Comparison of ENCODE assay signal across 40 mouse cellular contexts in the genomic region with DNA sequence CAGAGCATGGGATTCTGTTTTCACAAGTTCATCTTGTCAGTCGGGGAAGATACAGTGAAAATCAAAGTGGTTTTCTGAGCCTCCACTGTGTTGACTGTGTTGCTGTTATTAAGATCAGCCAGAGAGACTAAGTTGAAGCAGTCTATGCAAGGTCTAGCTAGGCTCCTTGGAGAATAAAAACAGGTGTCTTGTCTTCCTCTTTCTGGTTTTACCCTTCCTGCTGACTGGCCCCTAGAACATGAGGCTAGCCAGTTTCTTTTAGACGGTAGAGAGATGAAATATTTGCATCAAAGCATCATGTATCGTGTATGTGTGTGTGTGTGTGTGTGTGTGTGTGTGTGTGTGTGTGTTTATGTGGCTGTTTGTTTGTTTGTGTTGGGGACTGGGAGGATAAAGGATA. TPM values are rescaled to one million over a fixed set of nuclear protein-coding genes. Genes with fewer than 3 reads are reported as not detected.
"Had no signal": no experiment of that assay in that cellular context is flagged by ENCODE, and none has a peak within 500 bp of the region (broad histone marks: within the 10 kb centered on the region; RNA-seq: fewer than 3 reads in every experiment).

No protein-coding gene starts in this region.

- H3K27ac ChIP-seq: gastrocnemius, adult 2 months; heart, adult 2 months; heart, embryonic 13.5 days; heart, embryonic 15.5 days; hindbrain, embryonic 13.5 days; hindbrain, embryonic 15.5 days; hindbrain, postnatal 0 days; layer of hippocampus, adult 2 months; left cerebral cortex, adult 2 months; limb, embryonic 10.5 days; limb, embryonic 12.5 days; liver, embryonic 13.5 days; liver, embryonic 15.5 days had no signal

- ATAC-seq: hindbrain, postnatal 0 days; intestine, embryonic 16.5 days; liver, postnatal 0 days had no signal

- H3K9me3 ChIP-seq: heart, embryonic 13.5 days; heart, embryonic 15.5 days; hindbrain, embryonic 13.5 days; hindbrain, embryonic 15.5 days; limb, embryonic 10.5 days; limb, embryonic 12.5 days; liver, embryonic 13.5 days; liver, embryonic 15.5 days had no signal

- H3K4me3 ChIP-seq: gastrocnemius, adult 2 months; heart, adult 2 months; heart, embryonic 13.5 days; heart, embryonic 15.5 days; hindbrain, embryonic 13.5 days; hindbrain, embryonic 15.5 days; layer of hippocampus, adult 2 months; left cerebral cortex, adult 2 months; limb, embryonic 10.5 days; limb, embryonic 12.5 days; liver, embryonic 13.5 days; liver, embryonic 15.5 days had no signal

- H3K4me2 ChIP-seq: heart, embryonic 11.5 days; heart, embryonic 13.5 days; heart, embryonic 15.5 days; hindbrain, embryonic 13.5 days; hindbrain, embryonic 15.5 days; limb, embryonic 12.5 days; liver, embryonic 11.5 days; liver, embryonic 13.5 days; liver, embryonic 15.5 days had no signal

- DNase-seq: gastrocnemius, adult 2 months; gastrocnemius, postnatal 10 days; gastrocnemius, postnatal 25 days; heart, adult 11 months; heart, adult 2 months; heart, postnatal 14 days; heart, postnatal 36 days; kidney, adult 11 months; kidney, adult 8-10 months; kidney, postnatal 10 days; kidney, postnatal 25 days; kidney, postnatal 4 days; liver; liver, embryonic 13.5 days; liver, postnatal 0 days had no signal

- H3K4me1 ChIP-seq: heart, embryonic 13.5 days; heart, embryonic 15.5 days; hindbrain, embryonic 15.5 days; limb, embryonic 10.5 days; limb, embryonic 12.5 days; liver, embryonic 13.5 days; liver, embryonic 15.5 days had no signal

- H3K36me3 ChIP-seq: heart, embryonic 13.5 days; heart, embryonic 15.5 days; hindbrain, embryonic 13.5 days; hindbrain, embryonic 15.5 days; limb, embryonic 10.5 days; limb, embryonic 12.5 days; liver, embryonic 13.5 days; liver, embryonic 15.5 days had no signal

- H3K27me3 ChIP-seq: heart, embryonic 13.5 days; heart, embryonic 15.5 days; hindbrain, embryonic 13.5 days; hindbrain, embryonic 15.5 days; limb, embryonic 12.5 days; liver, embryonic 13.5 days; liver, embryonic 15.5 days had no signal

- H3K9ac ChIP-seq: heart, embryonic 13.5 days; heart, embryonic 15.5 days; hindbrain, embryonic 13.5 days; hindbrain, embryonic 15.5 days; limb, embryonic 12.5 days; liver, embryonic 13.5 days; liver, embryonic 15.5 days; liver, postnatal 0 days had no signal

RNA-seq across cellular contexts. Expression of gene 4931428L18Rik, which starts 16.7 kb away (rescaled TPM):
- total RNA-seq: gastrocnemius, adult 2 months; gastrocnemius, postnatal 10 days; gastrocnemius, postnatal 25 days; heart, adult 2 months; heart, postnatal 14 days; hindbrain, postnatal 0 days; layer of hippocampus, adult 2 months; layer of hippocampus, postnatal 10 days; layer of hippocampus, postnatal 25 days; left cerebral cortex, adult 2 months; left cerebral cortex, postnatal 14 days; left cerebral cortex, postnatal 36 days had no signal
- polyA plus RNA-seq: heart, embryonic 11.5 days; heart, embryonic 13.5 days; heart, embryonic 15.5 days; hindbrain, embryonic 11.5 days; hindbrain, embryonic 13.5 days; hindbrain, embryonic 15.5 days; hindbrain, postnatal 0 days; intestine, embryonic 14.5 days; intestine, embryonic 16.5 days; kidney, embryonic 14.5 days; kidney, embryonic 16.5 days; limb, embryonic 10.5 days; limb, embryonic 12.5 days; limb, embryonic 14.5 days; liver, embryonic 11.5 days; liver, embryonic 13.5 days; liver, embryonic 15.5 days had no signal

RNA-seq across cellular contexts. Expression of gene Pih1d3, which starts 16.9 kb away (rescaled TPM):
- total RNA-seq: gastrocnemius, adult 2 months; gastrocnemius, postnatal 10 days; gastrocnemius, postnatal 25 days; heart, adult 2 months; heart, postnatal 14 days; heart, postnatal 36 days; hematopoietic stem cell, adult 5-6 weeks; hindbrain, postnatal 0 days; layer of hippocampus, adult 2 months; layer of hippocampus, postnatal 10 days; layer of hippocampus, postnatal 25 days; left cerebral cortex, adult 2 months; left cerebral cortex, postnatal 14 days; left cerebral cortex, postnatal 36 days had no signal
- polyA plus RNA-seq: gonadal fat pad, adult 2 months; heart, adult 2 months; heart, embryonic 11.5 days; heart, embryonic 13.5 days; heart, embryonic 15.5 days; heart, postnatal 0 days; hindbrain, embryonic 11.5 days; hindbrain, embryonic 13.5 days; hindbrain, embryonic 15.5 days; hindbrain, postnatal 0 days; intestine, embryonic 14.5 days; intestine, embryonic 16.5 days; kidney, embryonic 14.5 days; kidney, embryonic 16.5 days; limb, embryonic 10.5 days; limb, embryonic 12.5 days; limb, embryonic 14.5 days; liver, embryonic 11.5 days; liver, embryonic 13.5 days; liver, embryonic 15.5 days; liver, postnatal 0 days had no signal

RNA-seq across cellular contexts. Expression of gene Lgsn, which starts 29.6 kb away (rescaled TPM):
- total RNA-seq: gastrocnemius, adult 2 months; gastrocnemius, postnatal 10 days; gastrocnemius, postnatal 25 days; heart, adult 2 months; heart, postnatal 14 days; heart, postnatal 36 days; hematopoietic stem cell, adult 5-6 weeks; hindbrain, postnatal 0 days; layer of hippocampus, adult 2 months; layer of hippocampus, postnatal 10 days; layer of hippocampus, postnatal 25 days; left cerebral cortex, adult 2 months; left cerebral cortex, postnatal 14 days; left cerebral cortex, postnatal 36 days had no signal
- polyA plus RNA-seq: gonadal fat pad, adult 2 months; heart, adult 2 months; heart, embryonic 11.5 days; heart, embryonic 13.5 days; heart, embryonic 15.5 days; heart, postnatal 0 days; hindbrain, embryonic 11.5 days; hindbrain, embryonic 13.5 days; hindbrain, embryonic 15.5 days; hindbrain, postnatal 0 days; intestine, embryonic 14.5 days; intestine, embryonic 16.5 days; kidney, embryonic 14.5 days; kidney, embryonic 16.5 days; limb, embryonic 10.5 days; limb, embryonic 12.5 days; limb, embryonic 14.5 days; liver, embryonic 11.5 days; liver, embryonic 13.5 days; liver, embryonic 15.5 days; liver, postnatal 0 days had no signal
